Mouse (Mus musculus): ENCODE data around the gene Tecta.
A peak's percentile ranks its signal among the peaks of the same experiment; 100 is the strongest.

GRCm38 (mm10) chr9:42432155-42432554 is 32.4 kb upstream of the Tecta start:
- TF ChIP-seq CTCF (IDR thresholded peaks at IDR 0.05; ENCODE audit: borderline replicate concordance, extremely low read depth, insufficient read depth, insufficient read length) = peak; percentile 34; the same call in 1 of the 2 replicates
- TF ChIP-seq POLR2A (IDR thresholded peaks at IDR 0.05; ENCODE audit: borderline replicate concordance, extremely low read depth, insufficient read depth, insufficient read length, poor library complexity, severe bottlenecking) = no peak
